Mouse (Mus musculus) left cerebral cortex, adult 2 months (tissue): Measurements from ENCODE around the gene Rnaseh2c. TPM values are rescaled to one million over a fixed set of nuclear protein-coding genes. Genes with fewer than 3 reads are reported as not detected.

ENCODE experiments used
- DNase-seq, 2 experiments: peaks; one replicate each; pipeline ENCODE4 v3.0.0; 2021 to 2022; ENCODE audit warnings: low spot score in 2 of 2, mixed read lengths in 1 of 2; ENCODE audit errors: extremely low spot score in 1 of 2
- H3K27ac ChIP-seq: fragments of 200-600 bp; 2 replicates; pipeline ENCODE4 v1.8.1; 2022
- H3K4me3 ChIP-seq: fragments of 200-600 bp; 2 replicates; pipeline ENCODE4 v1.8.1; 2022
- CTCF ChIP-seq: fragments of 200-600 bp; IDR thresholded peaks from 2 replicates; pipeline ENCODE4 v1.8.1; 2022; ENCODE audit warnings: antibody characterized with exemption, mild to moderate bottlenecking, moderate library complexity
- intact Hi-C: fragments of 180-260 bp; cut with DNase I; formaldehyde crosslinking; loops from one replicate; pipeline ENCODE4 v1.15.1; 2025
- total RNA-seq, 2 experiments: library from RNA; stranded (reverse); gene quantifications; 2 replicates each; pipeline ENCODE4 v1.2.3; 2021

The Rnaseh2c gene
- total RNA-seq, 2 experiments from 2014 or later: 77.7 to 82.4 TPM

GRCm38 (mm10) chr19:5580776-5581175 is 20.9 kb upstream of the Rnaseh2c start:
- no peak overlapping the region for H3K4me3 ChIP-seq
- H3K27ac ChIP-seq: no peak overlapping the region
- TF ChIP-seq CTCF: no peak
- intact Hi-C loops: no loop called here
- no peak for DNase-seq

- DNase-seq: no peak
- TF ChIP-seq CTCF: no peak
- intact Hi-C loops: no loop called here
- H3K4me3 ChIP-seq: no peak overlapping the region
- H3K27ac ChIP-seq: no peak overlapping the region
Observed at GRCm38 (mm10) chr19:5581995-5582394, 19.7 kb upstream of the Rnaseh2c start.

- TF ChIP-seq CTCF: peak; percentile 15; the same call in 1 of the 2 replicates
- Histone ChIP-seq H3K4me3 (no peak overlapping the region), H3K27ac (no peak overlapping the region)
- no peak for DNase-seq
- intact Hi-C loops: loop anchor here (5.0 kb wide), 1 partner anchor 38 kb away; no protein-coding TSS in a partner anchor
Observed at GRCm38 (mm10) chr19:5589159-5589558, 12.5 kb upstream of the Rnaseh2c start.

- H3K27ac ChIP-seq: no peak overlapping the region
- no peak overlapping the region for H3K4me3 ChIP-seq
- no peak for DNase-seq
- TF ChIP-seq CTCF: no peak
- intact Hi-C loops: no loop called here
Observed at GRCm38 (mm10) chr19:5591888-5592287, 9.8 kb upstream of the Rnaseh2c start.

GRCm38 (mm10) chr19:5599224-5599623 is 2.4 kb upstream of the Rnaseh2c start:
- no peak for TF ChIP-seq CTCF
- no peak overlapping the region for H3K27ac ChIP-seq
- no peak for DNase-seq

GRCm38 (mm10) chr19:5603664-5604063 is 2.0 kb downstream of the Rnaseh2c start:
- Histone ChIP-seq H3K4me3 (no peak overlapping the region), H3K27ac (no peak overlapping the region)
- intact Hi-C loops: no loop called here
- no peak for TF ChIP-seq CTCF
- no peak for DNase-seq

More at GRCm38 (mm10) chr19:5599224-5599623, 2.4 kb upstream of the Rnaseh2c start:
- intact Hi-C loops: no loop called here
- no peak overlapping the region for H3K4me3 ChIP-seq

- no peak for TF ChIP-seq CTCF
- intact Hi-C loops: no loop called here
- DNase-seq: peak in 1 of 2 experiments; percentile 36
- no peak overlapping the region for H3K27ac ChIP-seq
- no peak overlapping the region for H3K4me3 ChIP-seq
Observed at GRCm38 (mm10) chr19:5605126-5605525, 3.5 kb downstream of the Rnaseh2c start.

- no peak for DNase-seq
- TF ChIP-seq CTCF: peak; percentile 25
- intact Hi-C loops: no loop called here
- no peak overlapping the region for H3K27ac ChIP-seq
- no peak overlapping the region for H3K4me3 ChIP-seq
Observed at GRCm38 (mm10) chr19:5606196-5606595, 4.5 kb downstream of the Rnaseh2c start.

- TF ChIP-seq CTCF: no peak
- Histone ChIP-seq H3K27ac (no peak overlapping the region), H3K4me3 (no peak overlapping the region)
- intact Hi-C loops: no loop called here
- DNase-seq: no peak
Observed at GRCm38 (mm10) chr19:5607705-5608410, 6.2 kb downstream of the Rnaseh2c start.

GRCm38 (mm10) chr19:5608707-5609106 is 7.0 kb downstream of the Rnaseh2c start:
- no peak overlapping the region; the same call in 1 of the 2 replicates for H3K27ac ChIP-seq
- H3K4me3 ChIP-seq: peak overlapping the region; percentile 65
- no peak for TF ChIP-seq CTCF
- no peak for DNase-seq
- intact Hi-C loops: no loop called here

GRCm38 (mm10) chr19:5609171-5609546 is 7.5 kb downstream of the Rnaseh2c start:
- DNase-seq: no peak
- intact Hi-C loops: no loop called here
- Histone ChIP-seq H3K4me3 (peak overlapping the region; percentile 65), H3K27ac (peak overlapping the region; percentile 99)
- TF ChIP-seq CTCF: no peak

GRCm38 (mm10) chr19:5609547-5610404 is 8.1 kb downstream of the Rnaseh2c start, which contains the start of gene Kat5:
Gene Kat5 (minus strand): TSS chr19:5610237.
- TF ChIP-seq CTCF: peak; percentile 8; the same call in 1 of the 2 replicates
- H3K27ac ChIP-seq: peak within 1 kb of the TSS; percentile 99

More at GRCm38 (mm10) chr19:5609547-5610404, 8.1 kb downstream of the Rnaseh2c start, which contains the start of gene Kat5:
- intact Hi-C loops: loop anchor here (1.0 kb wide), 1 partner anchor 28 kb away; the partner anchor contains the start of gene Rela
- peak; percentile 88 to 92 for DNase-seq
- H3K4me3 ChIP-seq: peak within 1 kb of the TSS; percentile 65
